Mouse (Mus musculus) right cerebral cortex, adult 18-20 months (tissue): ENCODE measurements around the gene Srp68.
"Not testable (repeated sequence)": the region's sequence is repeated elsewhere in the genome, so short reads cannot be mapped to it uniquely, and the experiment has no call there.

Experiments
- DNase-seq: peaks from one replicate; pipeline ENCODE4 v3.0.0; 2022; ENCODE audit warnings: mixed read lengths

The Srp68 gene

GRCm38 (mm10) chr11:116282912-116283521 lies 9.0 kb upstream of the Srp68 start:
- DNase-seq: no peak

GRCm38 (mm10) chr11:116282089-116282488 lies 8.1 kb upstream of the Srp68 start:
- no peak for DNase-seq

- DNase-seq: no peak
Observed at GRCm38 (mm10) chr11:116281671-116282070, 7.7 kb upstream of the Srp68 start.

- no peak for DNase-seq
Observed at GRCm38 (mm10) chr11:116280751-116281663, 7.0 kb upstream of the Srp68 start, which contains the start of gene Galr2. Gene Galr2 (plus strand): TSS chr11:116280939.

- DNase-seq: not testable (repeated sequence)
Observed at GRCm38 (mm10) chr11:116277184-116277583, 3.2 kb upstream of the Srp68 start.

GRCm38 (mm10) chr11:116273469-116274044 lies 460 bp downstream of the Srp68 start:
- DNase-seq: no peak

GRCm38 (mm10) chr11:116272589-116273468 lies 1.2 kb downstream of the Srp68 start:
- no peak for DNase-seq

- DNase-seq: no peak
Observed at GRCm38 (mm10) chr11:116269560-116269959, 4.5 kb downstream of the Srp68 start.

- no peak for DNase-seq
Observed at GRCm38 (mm10) chr11:116268313-116268712, 5.7 kb downstream of the Srp68 start.

GRCm38 (mm10) chr11:116267637-116268036 lies 6.4 kb downstream of the Srp68 start:
- DNase-seq: no peak

- DNase-seq: no peak
Observed at GRCm38 (mm10) chr11:116265850-116266249, 8.2 kb downstream of the Srp68 start.

GRCm38 (mm10) chr11:116265352-116265751 lies 8.7 kb downstream of the Srp68 start:
- peak; percentile 27 for DNase-seq

GRCm38 (mm10) chr11:116260259-116260658 lies 13.8 kb downstream of the Srp68 start:
- DNase-seq: no peak

- no peak for DNase-seq
Observed at GRCm38 (mm10) chr11:116259461-116259860, 14.6 kb downstream of the Srp68 start.

GRCm38 (mm10) chr11:116255982-116256675 lies 17.9 kb downstream of the Srp68 start:
- no peak for DNase-seq

GRCm38 (mm10) chr11:116255090-116255981 lies 18.7 kb downstream of the Srp68 start:
- no peak for DNase-seq

- DNase-seq: no peak
Observed at GRCm38 (mm10) chr11:116254627-116255026, 19.4 kb downstream of the Srp68 start.

- DNase-seq: no peak
Observed at GRCm38 (mm10) chr11:116253076-116253600, 20.9 kb downstream of the Srp68 start.

GRCm38 (mm10) chr11:116250898-116251297 lies 23.1 kb downstream of the Srp68 start:
- no peak for DNase-seq

- DNase-seq: no peak
Observed at GRCm38 (mm10) chr11:116247502-116248222, 26.4 kb downstream of the Srp68 start.
